Mouse (Mus musculus) splenic B cell, adult 2 months (primary cell): ENCODE data around the gene Hpcal1.

Experiments
- DNase-seq: peaks from one replicate; pipeline ENCODE4 v3.0.0-alpha.2; 2011; ENCODE audit warnings: low read depth, low spot score
- H3K27me3 ChIP-seq: 2 replicates; pipeline ENCODE4 v1.6.1; 2012; ENCODE audit warnings: mild to moderate bottlenecking, low read length, moderate library complexity, mixed read lengths; ENCODE audit not compliant: control insufficient read depth, poor library complexity, insufficient read depth, severe bottlenecking
- H3K36me3 ChIP-seq: 2 replicates; pipeline ENCODE4 v1.6.1; 2012; ENCODE audit warnings: mild to moderate bottlenecking, low read length, moderate library complexity, mixed read lengths; ENCODE audit not compliant: control insufficient read depth, poor library complexity, insufficient read depth, severe bottlenecking

Hpcal1 gene

DNA sequence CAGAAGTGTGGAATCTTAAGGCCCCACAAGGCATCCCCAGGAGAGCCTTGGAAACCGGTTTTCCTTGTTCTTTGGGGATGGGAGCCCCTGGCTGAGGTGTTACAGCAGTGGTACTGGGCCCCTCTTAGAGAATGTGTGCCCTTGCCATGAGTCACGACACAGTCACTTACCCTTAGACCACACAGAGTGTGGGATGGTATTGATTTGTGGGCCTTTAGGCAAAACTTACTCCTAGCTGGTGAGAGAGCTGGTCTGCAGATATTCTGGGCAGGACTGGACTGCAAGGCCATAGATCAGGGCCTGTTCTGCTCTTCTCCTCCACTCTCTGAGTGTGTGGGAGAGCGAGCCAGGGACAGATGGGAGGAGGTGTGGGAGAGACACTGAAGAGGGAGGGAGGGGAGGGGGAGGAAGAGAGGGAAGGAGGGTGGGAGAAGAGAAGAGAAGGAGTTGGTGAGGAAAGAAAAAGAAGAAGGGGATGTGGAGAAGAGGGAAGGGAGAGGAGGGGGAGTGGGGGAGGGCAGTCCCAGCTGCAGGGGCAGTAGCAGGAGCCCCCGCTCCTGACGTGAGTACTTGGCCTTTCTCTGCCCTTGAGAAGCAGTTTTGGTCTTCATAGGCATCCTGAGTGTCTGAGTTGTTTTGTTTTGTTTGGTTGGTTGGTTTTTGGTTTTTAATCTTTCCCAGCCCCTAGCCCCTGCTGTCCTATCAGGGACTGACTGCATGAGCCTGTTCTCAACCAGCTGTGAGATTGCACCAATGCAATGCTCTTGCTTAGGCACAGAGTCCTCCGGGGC, 42.7 kb downstream of the Hpcal1 start:
- H3K36me3 ChIP-seq, result no peaks in the 10 kb centered on the region
- no peaks in the 10 kb centered on the region for H3K27me3 ChIP-seq
- DNase-seq, result no peak

DNA sequence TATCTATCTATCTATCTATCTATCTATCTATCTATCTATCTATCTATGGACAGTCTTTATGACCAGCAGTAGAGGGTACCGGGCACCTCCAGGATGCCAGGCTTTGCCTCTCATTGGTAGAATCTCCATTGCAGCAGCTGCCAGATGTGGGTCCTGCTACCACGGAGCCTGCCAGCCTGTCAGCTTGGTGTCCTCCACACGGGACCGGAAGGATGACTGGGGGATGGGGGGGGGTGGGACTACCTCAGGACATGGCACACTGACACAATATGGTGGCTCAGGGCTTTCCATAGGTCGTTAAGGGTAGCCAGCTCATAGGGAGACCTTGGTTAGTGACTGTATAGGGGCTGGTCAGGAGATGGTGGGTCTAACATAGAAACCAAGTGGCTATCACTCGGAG, 45.7 kb downstream of the Hpcal1 start:
- DNase-seq, result no peak
- Histone ChIP-seq H3K36me3 (no peaks in the 10 kb centered on the region), H3K27me3 (no peaks in the 10 kb centered on the region)

- no peaks in the 10 kb centered on the region for H3K27me3 ChIP-seq
- no peaks in the 10 kb centered on the region for H3K36me3 ChIP-seq
- no peak for DNase-seq
These were observed 46.4 kb downstream of the Hpcal1 start for GRCm38 (mm10) chr12:17736859-17737577.

DNA sequence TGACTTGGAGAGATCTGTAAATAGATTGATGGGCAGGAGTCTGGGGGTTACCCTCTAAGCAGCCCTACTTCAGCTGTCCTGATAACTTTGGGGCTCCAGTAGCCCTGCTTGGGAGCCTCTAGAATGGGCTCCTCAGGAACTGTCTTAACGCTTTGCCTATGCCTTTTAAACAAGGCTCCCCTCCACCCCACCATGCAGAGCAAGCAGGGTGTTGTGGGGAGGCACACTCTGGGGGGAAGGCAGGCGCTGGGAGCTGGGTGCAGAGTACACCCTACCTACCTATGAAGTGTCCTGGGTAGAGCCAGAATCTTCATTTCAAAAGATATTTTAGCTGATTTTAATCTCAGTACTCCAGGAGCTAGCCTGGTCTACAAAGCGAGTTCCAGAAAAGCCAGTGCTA, 47.2 kb downstream of the Hpcal1 start:
- DNase-seq, result no peak
- no peaks in the 10 kb centered on the region for H3K27me3 ChIP-seq
- no peaks in the 10 kb centered on the region for H3K36me3 ChIP-seq

DNA sequence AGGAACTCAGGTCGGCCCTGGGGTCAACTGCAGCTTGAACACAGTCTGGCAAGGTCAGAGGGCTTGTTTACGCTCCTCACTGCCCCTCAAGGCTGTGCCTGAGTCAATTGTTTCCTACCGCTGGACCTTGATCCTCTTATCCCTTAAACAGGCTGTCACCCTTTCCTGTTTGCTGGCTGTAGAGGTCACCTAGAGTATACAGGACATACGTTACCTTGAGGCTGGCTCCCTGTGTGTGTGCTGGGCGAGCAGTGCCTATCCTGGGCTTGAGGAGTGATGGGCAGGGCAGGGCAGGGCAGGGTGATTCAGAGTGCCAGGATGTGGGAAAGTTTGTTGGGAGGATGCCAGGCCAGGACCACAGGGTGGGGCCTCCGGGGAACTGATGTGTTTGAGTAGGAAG, 47.8 kb downstream of the Hpcal1 start:
- no peak for DNase-seq
- no peaks in the 10 kb centered on the region for H3K36me3 ChIP-seq
- H3K27me3 ChIP-seq, result no peaks in the 10 kb centered on the region

DNA sequence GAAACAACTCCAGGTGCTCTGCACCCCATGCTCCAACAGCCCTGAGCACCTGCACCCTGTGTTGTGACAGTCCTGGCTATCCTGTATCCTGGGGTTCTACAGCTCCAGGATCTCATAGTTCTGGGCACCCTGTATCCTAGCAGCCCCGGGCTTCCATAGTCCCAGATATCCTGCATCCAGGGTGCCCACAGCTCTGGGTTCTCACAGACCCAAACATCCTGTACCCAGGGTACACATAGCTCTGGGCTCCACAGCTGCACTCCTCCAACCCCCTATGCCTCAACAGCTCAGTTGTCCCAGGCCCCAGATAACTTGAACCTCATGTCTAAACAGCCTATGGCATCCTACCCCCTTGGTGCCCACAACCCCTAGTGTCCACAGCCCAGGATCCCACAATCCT, 49.6 kb downstream of the Hpcal1 start:
- no peaks in the 10 kb centered on the region for H3K27me3 ChIP-seq
- DNase-seq, result no peak
- H3K36me3 ChIP-seq, result no peaks in the 10 kb centered on the region

- DNase-seq, result no peak
- Histone ChIP-seq H3K36me3 (no peaks in the 10 kb centered on the region), H3K27me3 (no peaks in the 10 kb centered on the region)
These were observed 51.1 kb downstream of the Hpcal1 start for GRCm38 (mm10) chr12:17741637-17742364.

- no peak for DNase-seq
- H3K27me3 ChIP-seq, result no peaks in the 10 kb centered on the region
- no peaks in the 10 kb centered on the region for H3K36me3 ChIP-seq
These were observed 52.1 kb downstream of the Hpcal1 start for GRCm38 (mm10) chr12:17742571-17743321.

GRCm38 (mm10) chr12:17745431-17745830, 54.8 kb downstream of the Hpcal1 start:
- no peak for DNase-seq
- H3K27me3 ChIP-seq, result no peaks in the 10 kb centered on the region
- no peaks in the 10 kb centered on the region for H3K36me3 ChIP-seq

- Histone ChIP-seq H3K36me3 (no peaks in the 10 kb centered on the region), H3K27me3 (no peaks in the 10 kb centered on the region)
- no peak for DNase-seq
These were observed 56.1 kb downstream of the Hpcal1 start for GRCm38 (mm10) chr12:17746725-17747124.

GRCm38 (mm10) chr12:17747191-17748154, 56.8 kb downstream of the Hpcal1 start:
- DNase-seq, result no peak
- Histone ChIP-seq H3K27me3 (no peaks in the 10 kb centered on the region), H3K36me3 (no peaks in the 10 kb centered on the region)

- Histone ChIP-seq H3K27me3 (no peaks in the 10 kb centered on the region), H3K36me3 (no peaks in the 10 kb centered on the region)
- DNase-seq, result no peak
These were observed 57.5 kb downstream of the Hpcal1 start for GRCm38 (mm10) chr12:17748155-17748529.

DNA sequence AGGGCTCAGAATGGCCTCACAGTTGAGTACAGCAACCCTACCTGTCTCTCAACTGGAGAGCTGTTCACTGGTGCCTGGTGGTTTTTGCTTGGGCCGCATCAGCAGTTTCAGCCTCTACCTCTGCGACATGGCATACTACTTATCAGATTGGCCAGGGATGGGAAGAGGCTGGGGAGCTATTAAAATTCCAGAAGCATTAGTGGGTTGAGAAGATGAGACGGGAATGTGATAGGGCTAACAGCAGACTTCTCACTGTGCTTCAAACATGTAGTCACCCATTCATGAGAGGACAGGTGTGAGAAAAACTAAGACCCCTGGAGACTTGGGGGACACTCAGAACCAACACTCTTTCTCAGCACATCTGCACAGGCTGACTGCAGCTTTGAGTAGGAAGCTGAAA, 59.1 kb downstream of the Hpcal1 start:
- Histone ChIP-seq H3K36me3 (no peaks in the 10 kb centered on the region), H3K27me3 (no peaks in the 10 kb centered on the region)
- DNase-seq, result no peak

DNA sequence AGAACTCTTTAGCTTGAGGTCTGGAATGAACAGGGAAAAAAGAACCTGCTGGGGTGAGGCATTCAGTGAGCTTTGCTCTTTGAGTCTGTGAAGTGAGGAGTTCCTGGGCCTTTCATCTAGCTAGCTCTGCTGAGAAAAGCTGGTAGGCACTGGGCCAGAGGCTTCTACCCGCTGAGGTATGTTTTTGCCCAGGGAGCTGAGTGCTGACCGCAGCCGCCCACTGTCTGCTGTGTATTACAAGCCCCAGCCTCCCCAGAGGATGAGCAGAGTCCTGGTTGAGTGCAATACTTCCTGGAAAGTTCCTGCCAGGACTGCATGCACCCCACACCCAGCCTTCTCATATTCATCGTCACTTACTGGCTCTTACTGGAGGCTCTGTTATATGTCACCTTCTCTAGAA, 59.8 kb downstream of the Hpcal1 start:
- Histone ChIP-seq H3K27me3 (no peaks in the 10 kb centered on the region), H3K36me3 (no peaks in the 10 kb centered on the region)
- DNase-seq, result no peak
